Mouse (Mus musculus) erythroblast, embryonic 14.5 days (primary cell): ENCODE results near the gene Cacna1s.

Source experiments
- GATA1 ChIP-seq: IDR thresholded peaks from 2 replicates; pipeline ENCODE4 v1.6.1; 2012; ENCODE audit warnings: low read length, inconsistent platforms, mixed read lengths
- TAL1 ChIP-seq: IDR thresholded peaks from 3 replicates; pipeline ENCODE4 v1.6.1; 2012; ENCODE audit warnings: low read length, inconsistent platforms, mixed read lengths

- TF ChIP-seq GATA1, result no peak
- no peak for TF ChIP-seq TAL1
These were observed 12.1 kb upstream of the Cacna1s start for GRCm38 (mm10) chr1:136040452-136040851.
